Mouse (Mus musculus) bone marrow macrophage, adult 2 months (primary cell): ENCODE measurements at regions not wholly inside any gene's neighbourhood (a gene's known extent, or its start where the extent isn't known, plus 50 kb on each side); places are given as distances from the start of the nearest gene placed in this dataset.

Experiments used
- CTCF ChIP-seq: IDR thresholded peaks from 2 replicates; pipeline ENCODE4 v1.5.1; 2012; ENCODE audit warnings: low read depth, mild to moderate bottlenecking, low read length, moderate library complexity
- POLR2A ChIP-seq: IDR thresholded peaks from 2 replicates; pipeline ENCODE4 v1.6.1; 2012; ENCODE audit warnings: mild to moderate bottlenecking, low read depth, low read length, borderline replicate concordance

- TF ChIP-seq POLR2A (no peak), CTCF (no peak)
Measured at GRCm38 (mm10) chr14:25141933-25142332, 317.1 kb upstream of the Zmiz1 start.
